Mouse (Mus musculus): ENCODE data around the gene Rasgrp4. TPM values are rescaled to one million over a fixed set of nuclear protein-coding genes. Genes with fewer than 3 reads are reported as not detected.

The Rasgrp4 gene
- total RNA-seq, 1 experiment = 5.6 TPM

GRCm38 (mm10) chr7:29141416-29141815 is 6.8 kb downstream of the Rasgrp4 start:
- Histone ChIP-seq H3K27ac (ENCODE audit: insufficient read depth, low read depth, low read length, poor library complexity, severe bottlenecking) (no peak overlapping the region), H3K4me3 (ENCODE audit: insufficient read depth in 1 of 2, low read depth in 1 of 2, low read length in 2 of 2, poor library complexity in 1 of 2, severe bottlenecking in 1 of 2) (no peak overlapping the region), H3K9ac (ENCODE audit: insufficient read depth, low read depth, low read length, poor library complexity, severe bottlenecking) (no peak overlapping the region), H3K36me3 (ENCODE audit: control insufficient read depth, insufficient read depth, low read length, poor library complexity, severe bottlenecking) (no peaks in the 10 kb centered on the region; the same call in 1 of the 2 replicates), H3K4me1 (ENCODE audit: control insufficient read depth in 2 of 2, insufficient read depth in 2 of 2, low read length in 2 of 2, poor library complexity in 1 of 2) (peaks cover 6 to 8% of the 10 kb centered on the region in 2 experiments), H3K9me3 (ENCODE audit: control insufficient read depth, insufficient read depth, low read depth, low read length) (no peaks in the 10 kb centered on the region)
- no peak for DNase-seq (ENCODE audit: low read depth, low spot score)
- in situ Hi-C loops (cut with MboI; ENCODE audit: low sequenced_read_pairs in 2 of 2, unreplicated experiment in 2 of 2) = no loop called here
- no peak for TF ChIP-seq ZNF384 (IDR thresholded peaks at IDR 0.05; ENCODE audit: low read depth, low read length)
- TF ChIP-seq MAFK (IDR thresholded peaks at IDR 0.05; ENCODE audit: insufficient read depth, low read depth, low read length) = no peak
- TF ChIP-seq ZC3H11A (IDR thresholded peaks at IDR 0.05; ENCODE audit: borderline replicate concordance, low read depth, low read length) = no peak
- no peak for TF ChIP-seq HCFC1 (IDR thresholded peaks at IDR 0.05; ENCODE audit: borderline replicate concordance, insufficient read depth, low read length)
- no peak for TF ChIP-seq CHD2 (IDR thresholded peaks at IDR 0.05; ENCODE audit: low read depth, low read length)

DNA sequence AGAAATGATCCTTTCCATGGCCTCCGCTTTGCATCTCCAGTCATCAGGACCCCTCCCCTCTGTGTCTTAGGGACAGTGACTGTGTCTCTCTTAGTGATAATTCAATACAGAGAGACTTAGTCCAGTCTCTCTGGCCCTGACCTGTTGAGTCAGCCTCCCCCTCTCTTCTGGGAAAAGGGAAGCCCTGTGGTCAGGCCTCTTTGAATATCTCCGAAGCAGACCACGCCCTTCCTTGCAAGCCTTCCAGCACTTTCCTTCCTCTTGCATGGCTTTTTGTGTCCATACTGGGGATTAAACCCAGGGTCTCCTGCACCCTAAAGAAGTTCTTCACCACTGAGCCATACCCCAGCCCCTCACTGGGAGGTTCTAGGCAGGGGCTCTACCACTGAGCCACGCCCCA is 9.4 kb downstream of the Rasgrp4 start:
- in situ Hi-C loops (cut with MboI; ENCODE audit: low sequenced_read_pairs in 2 of 2, unreplicated experiment in 2 of 2) = no loop called here
- H3K36me3 ChIP-seq (ENCODE audit: control insufficient read depth, insufficient read depth, low read length, poor library complexity, severe bottlenecking) = no peaks in the 10 kb centered on the region; the same call in 1 of the 2 replicates
- H3K27ac ChIP-seq (ENCODE audit: insufficient read depth, low read depth, low read length, poor library complexity, severe bottlenecking) = no peak overlapping the region
- H3K9me3 ChIP-seq (ENCODE audit: control insufficient read depth, insufficient read depth, low read depth, low read length) = no peaks in the 10 kb centered on the region
- H3K4me3 ChIP-seq (ENCODE audit: insufficient read depth in 1 of 2, low read depth in 1 of 2, low read length in 2 of 2, poor library complexity in 1 of 2, severe bottlenecking in 1 of 2) = no peak overlapping the region
- no peak for DNase-seq (ENCODE audit: low read depth, low spot score)
- H3K4me1 ChIP-seq (ENCODE audit: control insufficient read depth in 2 of 2, insufficient read depth in 2 of 2, low read length in 2 of 2, poor library complexity in 1 of 2) = peaks cover 0 to 3% of the 10 kb centered on the region in 2 experiments; a peak in 2 of 4 replicates
- TF ChIP-seq MAFK (IDR thresholded peaks at IDR 0.05; ENCODE audit: insufficient read depth, low read depth, low read length) (no peak), ZC3H11A (IDR thresholded peaks at IDR 0.05; ENCODE audit: borderline replicate concordance, low read depth, low read length) (no peak), ZNF384 (IDR thresholded peaks at IDR 0.05; ENCODE audit: low read depth, low read length) (no peak), HCFC1 (IDR thresholded peaks at IDR 0.05; ENCODE audit: borderline replicate concordance, insufficient read depth, low read length) (no peak), CHD2 (IDR thresholded peaks at IDR 0.05; ENCODE audit: low read depth, low read length) (no peak)
- H3K9ac ChIP-seq (ENCODE audit: insufficient read depth, low read depth, low read length, poor library complexity, severe bottlenecking) = no peak overlapping the region

GRCm38 (mm10) chr7:29146625-29147367 is 12.1 kb downstream of the Rasgrp4 start:
- no peaks in the 10 kb centered on the region; a peak in 1 of 4 replicates for H3K4me1 ChIP-seq (ENCODE audit: control insufficient read depth in 2 of 2, insufficient read depth in 2 of 2, low read length in 2 of 2, poor library complexity in 1 of 2)
- no peak for TF ChIP-seq HCFC1 (IDR thresholded peaks at IDR 0.05; ENCODE audit: borderline replicate concordance, insufficient read depth, low read length)
- no peak for TF ChIP-seq MAFK (IDR thresholded peaks at IDR 0.05; ENCODE audit: insufficient read depth, low read depth, low read length)
- TF ChIP-seq ZNF384 (IDR thresholded peaks at IDR 0.05; ENCODE audit: low read depth, low read length) = no peak
- TF ChIP-seq CHD2 (IDR thresholded peaks at IDR 0.05; ENCODE audit: low read depth, low read length) = no peak
- no peak for TF ChIP-seq ZC3H11A (IDR thresholded peaks at IDR 0.05; ENCODE audit: borderline replicate concordance, low read depth, low read length)
- H3K27ac ChIP-seq (ENCODE audit: insufficient read depth, low read depth, low read length, poor library complexity, severe bottlenecking) = no peak overlapping the region
- H3K9me3 ChIP-seq (ENCODE audit: control insufficient read depth, insufficient read depth, low read depth, low read length) = no peaks in the 10 kb centered on the region
- in situ Hi-C loops (cut with MboI; ENCODE audit: low sequenced_read_pairs in 2 of 2, unreplicated experiment in 2 of 2) = no loop called here
- H3K36me3 ChIP-seq (ENCODE audit: control insufficient read depth, insufficient read depth, low read length, poor library complexity, severe bottlenecking) = no peaks in the 10 kb centered on the region; the same call in 1 of the 2 replicates
- H3K9ac ChIP-seq (ENCODE audit: insufficient read depth, low read depth, low read length, poor library complexity, severe bottlenecking) = no peak overlapping the region
- no peak for DNase-seq (ENCODE audit: low read depth, low spot score)
- no peak overlapping the region for H3K4me3 ChIP-seq (ENCODE audit: insufficient read depth in 1 of 2, low read depth in 1 of 2, low read length in 2 of 2, poor library complexity in 1 of 2, severe bottlenecking in 1 of 2)

GRCm38 (mm10) chr7:29148771-29149170 is 14.1 kb downstream of the Rasgrp4 start:
- no peak for TF ChIP-seq HCFC1 (IDR thresholded peaks at IDR 0.05; ENCODE audit: borderline replicate concordance, insufficient read depth, low read length)
- TF ChIP-seq CHD2 (IDR thresholded peaks at IDR 0.05; ENCODE audit: low read depth, low read length) = no peak
- TF ChIP-seq ZNF384 (IDR thresholded peaks at IDR 0.05; ENCODE audit: low read depth, low read length) = no peak
- no peak for TF ChIP-seq MAFK (IDR thresholded peaks at IDR 0.05; ENCODE audit: insufficient read depth, low read depth, low read length)
- TF ChIP-seq ZC3H11A (IDR thresholded peaks at IDR 0.05; ENCODE audit: borderline replicate concordance, low read depth, low read length) = no peak
- no peak for DNase-seq (ENCODE audit: low read depth, low spot score)
- H3K9me3 ChIP-seq (ENCODE audit: control insufficient read depth, insufficient read depth, low read depth, low read length) = no peaks in the 10 kb centered on the region
- no peak overlapping the region for H3K9ac ChIP-seq (ENCODE audit: insufficient read depth, low read depth, low read length, poor library complexity, severe bottlenecking)
- in situ Hi-C loops (cut with MboI; ENCODE audit: low sequenced_read_pairs in 2 of 2, unreplicated experiment in 2 of 2) = no loop called here
- no peaks in the 10 kb centered on the region; the same call in 1 of the 2 replicates for H3K36me3 ChIP-seq (ENCODE audit: control insufficient read depth, insufficient read depth, low read length, poor library complexity, severe bottlenecking)
- H3K4me1 ChIP-seq (ENCODE audit: control insufficient read depth in 2 of 2, insufficient read depth in 2 of 2, low read length in 2 of 2, poor library complexity in 1 of 2) = no peaks in the 10 kb centered on the region; a peak in 1 of 4 replicates
- no peak overlapping the region for H3K4me3 ChIP-seq (ENCODE audit: insufficient read depth in 1 of 2, low read depth in 1 of 2, low read length in 2 of 2, poor library complexity in 1 of 2, severe bottlenecking in 1 of 2)
- no peak overlapping the region for H3K27ac ChIP-seq (ENCODE audit: insufficient read depth, low read depth, low read length, poor library complexity, severe bottlenecking)
